Mouse (Mus musculus) kidney, adult 2 months (tissue): ENCODE data around the gene Rnf44. TPM values are rescaled to one million over a fixed set of nuclear protein-coding genes. Genes with fewer than 3 reads are reported as not detected.

ENCODE experiments used
- DNase-seq: peaks from one replicate; pipeline ENCODE4 v3.0.0; 2021
- H3K27ac ChIP-seq: fragments of 200-500 bp; 2 replicates; pipeline ENCODE4 v1.5.1; 2012; ENCODE audit warnings: low read depth, low read length, control low read depth, inconsistent platforms; ENCODE audit not compliant: insufficient read depth
- H3K27me3 ChIP-seq: fragments of 200-500 bp; replicated peaks from 2 replicates; pipeline ENCODE4 v1.6.1; 2012; ENCODE audit warnings: mild to moderate bottlenecking, moderate library complexity, low read length, inconsistent platforms; ENCODE audit not compliant: control insufficient read depth, insufficient read depth
- H3K36me3 ChIP-seq: fragments of 200-500 bp; 2 replicates; pipeline ENCODE4 v1.6.1; 2012; ENCODE audit warnings: mild to moderate bottlenecking, moderate library complexity, low read length, inconsistent platforms; ENCODE audit not compliant: control insufficient read depth, insufficient read depth
- H3K4me1 ChIP-seq: fragments of 200-500 bp; 2 replicates; pipeline ENCODE4 v1.6.1; 2011; ENCODE audit warnings: low read length; ENCODE audit not compliant: control insufficient read depth, insufficient read depth
- H3K4me3 ChIP-seq: fragments of 200-500 bp; 2 replicates; pipeline ENCODE4 v1.5.1; 2011; ENCODE audit warnings: mild to moderate bottlenecking, low read depth, low read length, control low read depth; ENCODE audit not compliant: insufficient read depth
- CTCF ChIP-seq: fragments of 200-500 bp; conservative IDR thresholded peaks from 2 replicates; pipeline ENCODE4 v1.5.1; 2011; ENCODE audit warnings: low read depth, mild to moderate bottlenecking, control low read depth, low read length, moderate library complexity, mixed read lengths; ENCODE audit not compliant: insufficient read depth, insufficient read length
- POLR2A ChIP-seq: fragments of 200-500 bp; IDR thresholded peaks from one replicate; pipeline ENCODE4 v1.6.1; 2011; ENCODE audit warnings: low read depth, low read length, control low read depth
- WGBS: fragments of 180-500 bp; shearing (Covaris S2); methylation state at CpG from one replicate; pipeline ENCODE4 v1.1.7; 2018; 5-methylcytosine and 5-hydroxymethylcytosine counted together
- polyA plus RNA-seq: library from polyadenylated mRNA; depleted of rRNA; stranded (reverse); fragments of >200 nt; gene quantifications from 2 replicates; pipeline ENCODE4 v1.2.3, GENCODE M21; 2012; rRNA removed

Rnf44 gene
- polyA plus RNA-seq, result 191 and 192 TPM in 2 replicates

DNA sequence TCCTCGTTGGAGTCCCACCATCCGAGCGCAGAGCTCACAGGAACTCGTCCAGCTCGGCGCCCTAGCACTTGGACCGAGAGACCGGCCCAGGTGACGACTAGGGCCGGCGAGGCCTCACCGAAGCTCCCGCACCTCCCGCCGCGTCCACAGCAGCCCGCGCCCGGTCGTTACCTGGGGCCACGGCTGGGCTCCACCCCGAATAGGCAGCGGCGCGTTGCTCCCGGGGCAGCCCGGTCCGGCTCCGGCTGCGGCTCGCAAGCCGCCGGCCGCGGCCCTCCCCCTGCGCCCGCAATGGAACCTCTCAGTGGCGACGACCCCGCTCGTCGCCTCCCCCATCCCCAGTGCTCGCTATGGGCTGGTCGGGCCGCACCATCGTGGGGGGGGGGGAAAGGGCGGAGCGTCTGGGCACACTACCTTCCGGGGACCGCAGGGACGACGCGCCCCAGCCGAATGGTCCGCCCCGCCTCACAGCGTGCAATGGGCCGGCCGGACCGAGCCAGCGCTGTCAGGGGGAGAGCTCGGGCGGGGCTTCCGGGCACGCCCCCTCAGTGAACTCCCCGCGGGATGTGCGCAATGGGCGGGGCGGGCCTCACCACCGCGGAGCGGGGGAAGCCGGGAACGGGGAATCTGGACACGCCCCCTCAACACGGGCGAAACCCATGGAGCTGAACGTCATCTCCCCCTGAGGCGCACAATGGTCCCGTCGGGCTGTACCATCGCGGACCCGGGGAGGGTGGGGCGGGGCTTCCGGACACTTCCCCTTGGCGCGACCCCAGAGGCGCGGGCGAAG lies at the start of gene Rnf44:
Gene Rnf44, minus strand, starts transcription at position 350 of the 790 bp plus-strand sequence.
- Histone ChIP-seq H3K36me3 (no peaks in the 10 kb centered on the region), H3K27ac (peak within 1 kb of the TSS; percentile 98), H3K4me1 (peaks cover 13% of the 10 kb centered on the region; the same call in 1 of the 2 replicates), H3K27me3 (no peaks in the 10 kb centered on the region), H3K4me3 (peak within 1 kb of the TSS; percentile 89)
- TF ChIP-seq CTCF (no peak), POLR2A (no peak)
- WGBS, result under 1% methylated on average over 89 of the region's 92 CpGs
- DNase-seq, result peak; percentile 99

DNA sequence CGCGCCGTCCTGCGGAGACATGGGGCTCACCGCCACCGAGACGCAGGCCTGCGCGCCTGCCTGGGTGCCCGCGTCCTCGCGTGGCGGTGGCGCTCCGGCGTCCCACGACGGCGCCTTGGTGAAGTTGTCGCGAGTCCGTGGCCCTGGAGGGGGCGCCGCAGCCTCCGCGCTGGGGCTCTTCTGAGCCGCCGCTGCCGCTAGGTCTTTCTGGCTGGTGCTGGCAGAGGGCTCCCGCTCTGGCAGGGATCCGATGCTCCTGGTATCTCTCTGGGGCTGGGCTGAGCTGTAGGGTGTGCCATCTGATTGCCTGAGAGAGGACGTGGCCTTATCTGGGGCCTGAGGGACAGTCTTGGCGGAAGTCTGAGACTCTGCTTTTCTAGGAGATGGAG lies 44.5 kb upstream of the Rnf44 start:
- Histone ChIP-seq H3K4me3 (no peak overlapping the region), H3K27me3 (no peaks in the 10 kb centered on the region)

DNA sequence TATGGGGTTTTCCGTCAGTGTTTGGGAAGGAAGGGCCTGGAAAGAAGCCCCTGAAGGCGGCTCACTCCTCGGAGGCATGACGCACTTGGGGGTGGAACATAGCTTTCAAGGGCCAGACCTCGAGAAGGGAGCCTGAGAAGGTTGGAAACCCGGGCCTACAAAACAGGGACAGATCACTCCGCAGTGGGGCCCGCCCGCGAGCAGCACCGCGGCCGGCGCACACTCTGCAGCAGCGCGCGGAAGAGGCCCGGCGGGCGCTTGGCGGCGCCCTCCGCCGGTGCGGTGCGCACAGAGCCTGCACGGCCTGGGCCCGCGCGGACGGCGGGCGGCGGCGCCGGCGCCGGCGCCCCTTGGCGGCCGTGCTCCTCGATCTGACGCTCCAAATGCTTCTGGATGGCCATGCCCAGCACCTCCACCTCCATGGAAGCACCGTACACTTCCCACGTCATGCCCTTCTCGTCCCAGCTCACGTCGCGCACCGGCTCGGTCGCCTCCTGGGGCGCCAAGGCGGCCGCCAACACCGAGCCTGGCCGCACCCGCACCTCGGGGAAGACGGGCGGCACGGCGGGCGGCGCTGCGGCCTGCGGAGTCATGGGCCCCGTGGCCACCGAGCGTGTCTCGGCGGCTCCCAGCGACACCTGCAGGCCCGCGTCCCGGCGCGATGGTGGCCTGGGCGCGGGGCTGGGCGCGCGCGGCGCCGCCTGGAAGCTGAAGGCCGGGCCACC lies 43.9 kb upstream of the Rnf44 start:
- WGBS, result 2% methylated on average over 87 of the region's 87 CpGs
- no peak overlapping the region for H3K4me3 ChIP-seq
- TF ChIP-seq CTCF (no peak), POLR2A (no peak)
- no peak overlapping the region for H3K27ac ChIP-seq
- DNase-seq, result no peak
- H3K27me3 ChIP-seq, result no peaks in the 10 kb centered on the region
- H3K36me3 ChIP-seq, result no peaks in the 10 kb centered on the region
- no peaks in the 10 kb centered on the region for H3K4me1 ChIP-seq

More for the DNA sequence above, 44.5 kb upstream of the Rnf44 start:
- Histone ChIP-seq H3K36me3 (no peaks in the 10 kb centered on the region), H3K27ac (no peak overlapping the region), H3K4me1 (no peaks in the 10 kb centered on the region)
- DNase-seq, result no peak
- WGBS, result 5% methylated on average over 34 of the region's 34 CpGs
- TF ChIP-seq POLR2A (no peak), CTCF (no peak)

DNA sequence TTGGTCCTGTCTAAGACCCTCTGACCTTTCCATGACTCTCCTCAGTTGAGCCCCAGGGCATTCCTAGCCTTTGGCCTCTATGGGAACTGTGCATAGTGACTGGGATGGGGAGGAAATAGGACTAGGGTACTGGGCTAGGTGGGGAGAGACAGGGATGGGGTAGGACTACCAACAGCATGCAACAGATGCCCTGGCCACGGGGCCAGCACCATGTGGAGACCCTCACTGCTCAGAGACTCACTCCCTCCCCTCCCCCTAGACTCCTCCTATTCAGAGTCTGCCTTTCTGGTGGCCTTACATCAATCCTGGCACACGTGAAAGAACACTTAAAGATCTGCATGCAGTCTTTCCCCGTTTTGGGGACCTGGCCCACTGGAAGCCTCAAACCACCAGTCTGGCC lies 43.2 kb upstream of the Rnf44 start:
- H3K36me3 ChIP-seq, result no peaks in the 10 kb centered on the region
- H3K4me1 ChIP-seq, result no peaks in the 10 kb centered on the region
- TF ChIP-seq CTCF (no peak), POLR2A (no peak)
- H3K27me3 ChIP-seq, result no peaks in the 10 kb centered on the region
- DNase-seq, result no peak
- no peak overlapping the region for H3K27ac ChIP-seq
- H3K4me3 ChIP-seq, result no peak overlapping the region
- WGBS, result 36% methylated on average over 3 of the region's 3 CpGs

DNA sequence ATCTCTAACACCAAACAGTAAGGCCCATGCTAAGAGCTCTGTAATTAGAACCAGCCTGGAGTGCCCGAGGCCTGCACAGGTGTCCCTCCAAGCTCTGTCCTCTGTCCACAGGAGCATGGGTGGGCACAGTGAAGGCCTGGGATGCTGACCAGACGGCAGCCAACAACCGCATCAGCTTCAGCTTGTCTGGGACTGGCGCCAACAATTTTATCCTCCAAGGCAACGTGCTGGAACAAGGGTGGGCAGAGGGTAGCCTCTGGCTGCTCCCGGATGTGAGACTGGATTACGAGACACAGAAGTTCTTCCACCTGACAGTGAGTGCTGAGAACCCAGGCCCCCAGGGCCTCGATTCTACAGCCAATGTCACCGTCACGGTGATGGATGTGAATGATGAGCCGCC lies 32.4 kb upstream of the Rnf44 start:
- H3K4me3 ChIP-seq, result no peak overlapping the region
- H3K27me3 ChIP-seq, result no peaks in the 10 kb centered on the region
- no peak overlapping the region for H3K27ac ChIP-seq
- H3K36me3 ChIP-seq, result no peaks in the 10 kb centered on the region
- DNase-seq, result no peak
- WGBS, result 59% methylated on average over 11 of the region's 11 CpGs
- TF ChIP-seq CTCF (no peak), POLR2A (no peak)
- H3K4me1 ChIP-seq, result no peaks in the 10 kb centered on the region

DNA sequence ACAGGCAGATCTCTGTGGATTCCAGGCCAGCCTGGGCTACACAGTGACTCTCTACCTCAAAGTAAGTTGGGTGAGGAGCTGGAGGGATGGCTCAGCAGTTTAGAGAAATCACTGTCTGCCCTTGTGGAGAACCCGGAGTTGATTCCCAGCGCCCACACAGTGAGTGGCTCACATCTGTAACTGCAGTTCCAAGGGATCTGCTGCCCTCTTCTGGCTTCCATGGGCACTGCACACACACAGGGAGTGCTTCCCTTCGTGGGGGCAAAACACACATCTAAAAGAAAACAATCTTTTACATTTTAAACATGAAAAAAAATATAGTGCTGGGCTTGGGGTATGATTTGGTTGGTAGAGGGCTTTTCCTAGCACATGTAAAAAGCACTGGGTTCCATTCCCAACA lies 29.4 kb upstream of the Rnf44 start:
- 96% methylated on average over 3 of the region's 3 CpGs for WGBS
- Histone ChIP-seq H3K4me1 (no peaks in the 10 kb centered on the region), H3K36me3 (no peaks in the 10 kb centered on the region), H3K4me3 (no peak overlapping the region), H3K27ac (no peak overlapping the region), H3K27me3 (no peaks in the 10 kb centered on the region)
- TF ChIP-seq CTCF (no peak), POLR2A (no peak)
- no peak for DNase-seq

DNA sequence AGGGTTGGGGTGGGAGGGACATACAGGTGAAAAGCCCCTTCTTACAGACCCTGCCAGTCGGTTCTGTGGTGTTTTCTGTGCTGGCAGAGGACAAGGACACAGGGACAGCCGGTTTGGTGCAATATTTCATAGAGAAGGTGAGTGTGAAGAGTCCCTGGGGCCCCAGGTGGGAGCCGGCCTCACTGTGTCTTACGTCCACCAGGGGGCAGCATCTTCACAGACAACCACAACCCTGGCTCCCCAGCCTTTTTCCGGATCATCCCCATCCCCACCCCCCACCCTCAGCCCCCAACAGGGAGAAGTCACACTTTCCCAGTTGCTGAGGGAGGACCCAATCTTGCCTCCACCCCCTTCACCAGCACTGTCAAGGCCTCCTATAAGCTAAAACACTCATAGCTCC lies 23.2 kb upstream of the Rnf44 start:
- H3K27ac ChIP-seq, result no peak overlapping the region
- DNase-seq, result peak; percentile 37
- no peaks in the 10 kb centered on the region for H3K27me3 ChIP-seq
- H3K4me1 ChIP-seq, result no peaks in the 10 kb centered on the region
- no peak for TF ChIP-seq POLR2A
- TF ChIP-seq CTCF, result peak; percentile 62
- no peak overlapping the region for H3K4me3 ChIP-seq
- H3K36me3 ChIP-seq, result no peaks in the 10 kb centered on the region
- 6% methylated on average over 5 of the region's 5 CpGs for WGBS
